Mouse (Mus musculus) left cerebral cortex, adult 2 months (tissue): Measurements from ENCODE around the gene Zfp428. TPM values are rescaled to one million over a fixed set of nuclear protein-coding genes. Genes with fewer than 3 reads are reported as not detected.
"Not testable (repeated sequence)": the region's sequence is repeated elsewhere in the genome, so short reads cannot be mapped to it uniquely, and the experiment has no call there.

ENCODE experiments used
- DNase-seq, 2 experiments: peaks; one replicate each; pipeline ENCODE4 v3.0.0; 2021 to 2022; ENCODE audit warnings: low spot score in 2 of 2, mixed read lengths in 1 of 2; ENCODE audit errors: extremely low spot score in 1 of 2
- H3K27ac ChIP-seq: fragments of 200-600 bp; 2 replicates; pipeline ENCODE4 v1.8.1; 2022
- H3K4me3 ChIP-seq: fragments of 200-600 bp; 2 replicates; pipeline ENCODE4 v1.8.1; 2022
- CTCF ChIP-seq: fragments of 200-600 bp; IDR thresholded peaks from 2 replicates; pipeline ENCODE4 v1.8.1; 2022; ENCODE audit warnings: antibody characterized with exemption, mild to moderate bottlenecking, moderate library complexity
- intact Hi-C: fragments of 180-260 bp; cut with DNase I; formaldehyde crosslinking; loops from one replicate; pipeline ENCODE4 v1.15.1; 2025
- total RNA-seq, 2 experiments: library from RNA; stranded (reverse); gene quantifications; 2 replicates each; pipeline ENCODE4 v1.2.3; 2021

The Zfp428 gene
- total RNA-seq, 2 experiments from 2014 or later = 45.9 to 46.0 TPM

GRCm38 (mm10) chr7:24505447-24506064 is 1.2 kb upstream of the Zfp428 start:
- Histone ChIP-seq H3K4me3 (peak overlapping the region; percentile 70; the same call in 1 of the 2 replicates), H3K27ac (peak overlapping the region; percentile 99)
- intact Hi-C loops = loop anchor here (2.0 kb wide), 1 partner anchor 25 kb away; no protein-coding TSS in a partner anchor
- no peak for TF ChIP-seq CTCF
- no peak for DNase-seq

GRCm38 (mm10) chr7:24506065-24506459 is 744 bp upstream of the Zfp428 start:
- DNase-seq = no peak
- no peak for TF ChIP-seq CTCF
- intact Hi-C loops = loop anchor here (2.0 kb wide), 1 partner anchor 25 kb away; no protein-coding TSS in a partner anchor
- Histone ChIP-seq H3K27ac (peak overlapping the region; percentile 99), H3K4me3 (peak overlapping the region; percentile 70)

GRCm38 (mm10) chr7:24506476-24506837 is 349 bp upstream of the Zfp428 start:
- intact Hi-C loops = loop anchor here (2.0 kb wide), 1 partner anchor 26 kb away; no protein-coding TSS in a partner anchor
- peak overlapping the region; percentile 70 for H3K4me3 ChIP-seq
- peak overlapping the region; percentile 99 for H3K27ac ChIP-seq
- no peak for TF ChIP-seq CTCF
- peak in 1 of 2 experiments; percentile 53 for DNase-seq

- Histone ChIP-seq H3K27ac (peak overlapping the region; percentile 99), H3K4me3 (peak overlapping the region; percentile 70)
- DNase-seq = no peak
- intact Hi-C loops = loop anchor here (1.0 to 2.0 kb wide), 2 partner anchors 23 to 27 kb away; partner anchors contain the start of gene Irgq
- TF ChIP-seq CTCF = no peak
These were observed 914 bp downstream of the Zfp428 start for GRCm38 (mm10) chr7:24507726-24508114.

GRCm38 (mm10) chr7:24512355-24512754 is 5.5 kb downstream of the Zfp428 start, which contains the start of gene AC161166.1:
TSS of gene AC161166.1 (minus strand) at chr7:24512455.
- no peak within 1 kb of the TSS for H3K4me3 ChIP-seq
- no peak within 1 kb of the TSS for H3K27ac ChIP-seq
- no peak for DNase-seq
- no peak for TF ChIP-seq CTCF
- intact Hi-C loops = no loop called here

- TF ChIP-seq CTCF = peak; percentile 41
- DNase-seq, intact Hi-C loops, H3K4me3 ChIP-seq, H3K27ac ChIP-seq: not testable (repeated sequence)
These were observed 9.5 kb downstream of the Zfp428 start for GRCm38 (mm10) chr7:24516319-24516718.

- intact Hi-C loops = no loop called here
- TF ChIP-seq CTCF = no peak
These were observed 10.3 kb downstream of the Zfp428 start for GRCm38 (mm10) chr7:24517077-24517476.

GRCm38 (mm10) chr7:24517654-24518053 is 10.8 kb downstream of the Zfp428 start:
- H3K4me3 ChIP-seq = no peak overlapping the region
- peak overlapping the region; percentile 83 for H3K27ac ChIP-seq
- TF ChIP-seq CTCF = no peak
- intact Hi-C loops = no loop called here
- no peak for DNase-seq

More at GRCm38 (mm10) chr7:24517077-24517476, 10.3 kb downstream of the Zfp428 start:
- no peak for DNase-seq
- no peak overlapping the region for H3K4me3 ChIP-seq
- H3K27ac ChIP-seq = peak overlapping the region; percentile 76

GRCm38 (mm10) chr7:24519130-24519529 is 12.3 kb downstream of the Zfp428 start:
- Histone ChIP-seq H3K4me3 (no peak overlapping the region), H3K27ac (no peak overlapping the region)
- no peak for TF ChIP-seq CTCF
- DNase-seq = no peak
- intact Hi-C loops = no loop called here

- H3K27ac ChIP-seq, H3K4me3 ChIP-seq, intact Hi-C loops, DNase-seq: not testable (repeated sequence)
These were observed 13.2 kb downstream of the Zfp428 start for GRCm38 (mm10) chr7:24520054-24520453.

GRCm38 (mm10) chr7:24522805-24523204 is 16.0 kb downstream of the Zfp428 start:
- H3K27ac ChIP-seq = no peak overlapping the region
- H3K4me3 ChIP-seq = no peak overlapping the region
- no peak for TF ChIP-seq CTCF
- no peak for DNase-seq
- intact Hi-C loops = no loop called here

- intact Hi-C loops = no loop called here
- TF ChIP-seq CTCF = no peak
- Histone ChIP-seq H3K4me3 (no peak overlapping the region), H3K27ac (no peak overlapping the region)
- no peak for DNase-seq
These were observed 16.9 kb downstream of the Zfp428 start for GRCm38 (mm10) chr7:24523723-24524122.

- no peak overlapping the region for H3K27ac ChIP-seq
- TF ChIP-seq CTCF = peak; percentile 6
- no peak for DNase-seq
- intact Hi-C loops = no loop called here
- no peak overlapping the region for H3K4me3 ChIP-seq
These were observed 18.2 kb downstream of the Zfp428 start for GRCm38 (mm10) chr7:24524978-24525377.
